Mouse (Mus musculus) gastrocnemius, postnatal 25 days (tissue): ENCODE data around the gene Sh2b2. TPM values are rescaled to one million over a fixed set of nuclear protein-coding genes. Genes with fewer than 3 reads are reported as not detected.

ENCODE experiments used
- DNase-seq: peaks from one replicate; pipeline ENCODE4 v3.0.0; 2022
- total RNA-seq, 2 experiments: library from RNA; stranded (reverse); gene quantifications; 1 replicate in 1 of 2; 2 replicates in 1 of 2; pipeline ENCODE4 v1.2.3; 2021

Gene Sh2b2
- total RNA-seq, 2 experiments from 2014 or later, result 2.8 to 6.1 TPM

GRCm38 (mm10) chr5:136182049-136182448 is 64.3 kb downstream of the Sh2b2 start:
- DNase-seq, result no peak

GRCm38 (mm10) chr5:136181197-136181596 is 65.2 kb downstream of the Sh2b2 start:
- no peak for DNase-seq

GRCm38 (mm10) chr5:136179594-136179993 is 66.8 kb downstream of the Sh2b2 start:
- no peak for DNase-seq

- no peak for DNase-seq
These were observed 72.5 kb downstream of the Sh2b2 start for GRCm38 (mm10) chr5:136173606-136174463.

- DNase-seq, result no peak
These were observed 73.4 kb downstream of the Sh2b2 start for GRCm38 (mm10) chr5:136172939-136173338.

- no peak for DNase-seq
These were observed 74.7 kb downstream of the Sh2b2 start for GRCm38 (mm10) chr5:136171363-136172341.

- peak; percentile 78 for DNase-seq
These were observed 75.6 kb downstream of the Sh2b2 start, which contains the start of gene Orai2 for GRCm38 (mm10) chr5:136170512-136171362. Gene Orai2, minus strand, starts transcription at chr5:136170713.

GRCm38 (mm10) chr5:136169626-136170511 is 76.5 kb downstream of the Sh2b2 start:
- no peak for DNase-seq

Other genes starting within 250 kb of the Sh2b2 start
- gene Upk3b, start 208.1 kb downstream of the Sh2b2 start, total RNA-seq, result under 1 TPM in 1 of 2 experiments, not detected in 1; 0.11 TPM
- not detected for gene Upk3bl, start 192.1 kb downstream of the Sh2b2 start, total RNA-seq
- gene Rasa4, start 162.6 kb downstream of the Sh2b2 start, total RNA-seq, result 10 to 100 TPM; 23.6 to 26.4 TPM
- 10 to 100 TPM; 55.1 to 58.7 TPM for gene Polr2j, start 129.9 kb downstream of the Sh2b2 start, total RNA-seq
- gene Lrwd1, start 110.5 kb downstream of the Sh2b2 start, total RNA-seq, result 1 to 10 TPM; 3.2 to 3.8 TPM
- 1 to 10 TPM; 3.9 to 4.4 TPM for gene Alkbh4, start 110.4 kb downstream of the Sh2b2 start, total RNA-seq
- gene Orai2, start 75.8 kb downstream of the Sh2b2 start, total RNA-seq, result 1 to 10 TPM; 1.5 to 1.6 TPM
- gene Prkrip1, start 47.6 kb downstream of the Sh2b2 start, total RNA-seq, result 10 to 100 TPM; 19.5 to 21.6 TPM